ENCODE assay signal across 8 mouse cellular contexts in the genomic region with DNA sequence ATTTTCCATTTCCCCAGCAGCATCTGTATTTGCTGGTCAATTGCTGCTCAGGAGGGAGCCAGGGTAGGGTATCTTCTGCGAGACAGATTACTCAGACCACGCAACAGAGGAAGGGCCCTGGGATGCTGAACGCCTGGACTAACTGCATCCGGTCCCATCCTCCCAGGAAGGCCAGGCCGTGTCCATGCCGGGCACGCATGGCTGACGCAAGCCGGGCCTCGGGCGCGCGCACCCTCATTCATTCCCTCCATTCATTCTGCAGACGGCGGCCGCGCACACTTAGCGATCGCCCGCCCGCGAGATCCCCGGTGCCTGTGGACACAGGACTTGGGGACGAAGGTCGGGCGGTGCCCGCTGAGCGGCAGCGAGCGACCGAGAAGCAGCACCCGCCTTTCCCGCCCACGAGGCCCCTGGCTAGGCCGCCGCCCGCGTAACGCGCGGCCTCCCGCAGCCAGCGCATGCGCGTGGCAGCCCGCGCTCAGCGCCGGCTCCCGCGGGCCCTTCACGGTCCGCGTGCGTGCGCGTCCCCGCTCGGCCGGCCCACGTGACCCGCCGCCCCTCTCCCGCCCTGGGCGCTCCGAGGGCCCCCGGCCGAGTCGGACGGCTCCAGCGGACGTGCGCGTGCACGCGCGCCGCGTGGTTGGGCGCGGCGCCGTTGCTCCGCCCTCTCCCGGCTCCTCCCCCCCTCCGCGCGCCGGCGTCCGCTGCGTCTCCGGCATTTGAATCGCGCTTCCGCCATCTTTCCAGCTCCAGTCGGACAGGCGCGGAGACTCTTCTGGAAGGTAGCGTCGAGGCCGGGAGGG. TPM values are rescaled to one million over a fixed set of nuclear protein-coding genes. Genes with fewer than 3 reads are reported as not detected.
DNase-seq lines count a peak whose midpoint lies in the region; ATAC-seq lines count a peak whose summit lies in the region.

A gene (plus strand): TSS at position 573 of the 803 bp plus-strand sequence.

- peak within 1 kb of the TSS; percentile 95 for H3K4me3 ChIP-seq in hindbrain, embryonic 13.5 days

- peak; percentile 89 for ATAC-seq in hindbrain, embryonic 13.5 days (ENCODE audit: low FRiP score)

- H3K4me1 ChIP-seq in hindbrain, embryonic 13.5 days (replicated peaks) = peaks cover 22% of the 10 kb centered on the region

- DNase-seq in NIH3T3 (ENCODE audit: low read depth) = peak; percentile 98
- DNase-seq in cerebellum, postnatal 10 days = peak; percentile 98 to 99
- DNase-seq in frontal cortex, postnatal 14 days (ENCODE audit: low spot score in 2 of 2) = peak; percentile 89 to 91
- peak; percentile 84 to 90 for DNase-seq in layer of hippocampus, postnatal 25 days (ENCODE audit: extremely low spot score in 1 of 2, low spot score in 1 of 2)
- peak; percentile 94 for DNase-seq in lung, postnatal 25 days (ENCODE audit: low spot score)
- DNase-seq in retina, embryonic 14.5 days (ENCODE audit: low spot score) = peak; percentile 97
- peak; percentile 97 for DNase-seq in thymus, postnatal 4 days

- WGBS in hindbrain, embryonic 13.5 days = 1% methylated on average over 70 of the region's 102 CpGs

- peaks cover 15% of the 10 kb centered on the region for H3K36me3 ChIP-seq in hindbrain, embryonic 13.5 days

- H3K27me3 ChIP-seq in hindbrain, embryonic 13.5 days = no peaks in the 10 kb centered on the region

- peak within 1 kb of the TSS; percentile 95 for H3K4me2 ChIP-seq in hindbrain, embryonic 13.5 days

- peak within 1 kb of the TSS; percentile 97 for H3K9ac ChIP-seq in hindbrain, embryonic 13.5 days

- H3K9me3 ChIP-seq in hindbrain, embryonic 13.5 days = no peaks in the 10 kb centered on the region

- H3K27ac ChIP-seq in hindbrain, embryonic 13.5 days = peak within 1 kb of the TSS; percentile 99

RNA-seq across cellular contexts. Expression of the gene that starts here (rescaled TPM):
- polyA plus RNA-seq in hindbrain, embryonic 13.5 days (2015; fragmentation: Nextera tagmentation; extraction: Ambion mirVana) = 416 and 421 TPM in 2 replicates
- total RNA-seq in layer of hippocampus, postnatal 25 days (2021) = 100 to 1,000 TPM; 141 to 171 TPM

Comparison
In these comparisons a context has a peak if more than half of its experiments do, and no peak if none do; other contexts are left out.
1. Peak in every context shown above with its lines: DNase-seq, ATAC-seq, H3K4me3 ChIP-seq and H3K27ac ChIP-seq.